Mouse (Mus musculus) layer of hippocampus, adult 18-20 months (tissue): ENCODE data around the gene Zfp931. TPM values are rescaled to one million over a fixed set of nuclear protein-coding genes. Genes with fewer than 3 reads are reported as not detected.
A peak's percentile ranks its signal among the peaks of the same experiment; 100 is the strongest.
"Not testable (repeated sequence)": the region's sequence is repeated elsewhere in the genome, so short reads cannot be mapped to it uniquely, and the experiment has no call there.

Experiments used
- DNase-seq, 2 experiments: peaks; one replicate each; pipeline ENCODE4 v3.0.0; 2022; ENCODE audit warnings: low spot score in 2 of 2
- long read RNA-seq: library from polyadenylated mRNA; stranded (forward); transcript quantifications from one replicate; pipeline ENCODE4 v2.0.0, GENCODE M21; 2021
- total RNA-seq, 2 experiments: library from RNA; stranded (reverse); gene quantifications; 2 replicates each; pipeline ENCODE4 v1.2.3; 2021

Zfp931 gene
- 10 to 100 TPM; 29.1 to 31.8 TPM for total RNA-seq
- long read RNA-seq, transcript Zfp931-201 (3 exons, 1,372 nt), result major isoform, 18 of 20 reads
- long read RNA-seq, partial matches to known transcripts, result 0 of 20 reads
- long read RNA-seq, other reads (novel, unspliced or antisense), result 1 of 20 reads

- DNase-seq, result peak in 1 of 2 experiments; percentile 49
Measured at GRCm38 (mm10) chr2:178078166-178078717, at the start of gene Zfp931. Gene Zfp931 (minus strand): TSS chr2:178078476.

GRCm38 (mm10) chr2:178126041-178126820 is 48.0 kb upstream of the Zfp931 start:
- DNase-seq, result no peak

- DNase-seq, result no peak
Measured at GRCm38 (mm10) chr2:178125427-178125826, 47.2 kb upstream of the Zfp931 start.

- DNase-seq, result no peak
Measured at GRCm38 (mm10) chr2:178123466-178123865, 45.2 kb upstream of the Zfp931 start.

- no peak for DNase-seq
Measured at GRCm38 (mm10) chr2:178121946-178122665, 43.8 kb upstream of the Zfp931 start.

GRCm38 (mm10) chr2:178121375-178121688 is 43.1 kb upstream of the Zfp931 start:
- DNase-seq, result no peak

GRCm38 (mm10) chr2:178120651-178121374 is 42.5 kb upstream of the Zfp931 start:
- DNase-seq, result no peak

GRCm38 (mm10) chr2:178120356-178120645 is 42.0 kb upstream of the Zfp931 start:
- DNase-seq, result no peak

GRCm38 (mm10) chr2:178119561-178120355 is 41.5 kb upstream of the Zfp931 start:
- DNase-seq, result no peak

- DNase-seq, result no peak
Measured at GRCm38 (mm10) chr2:178118801-178119560, 40.7 kb upstream of the Zfp931 start, which contains the start of gene Phactr3. Gene Phactr3 (plus strand): TSS chr2:178118975.

- peak in 1 of 2 experiments; percentile 66 for DNase-seq
Measured at GRCm38 (mm10) chr2:178117946-178118345, 39.7 kb upstream of the Zfp931 start.

- DNase-seq, result peak; percentile 45 to 84
Measured at GRCm38 (mm10) chr2:178101957-178102356, 23.7 kb upstream of the Zfp931 start.

- DNase-seq, result peak; percentile 45 to 80
Measured at GRCm38 (mm10) chr2:178098021-178098420, 19.7 kb upstream of the Zfp931 start.

GRCm38 (mm10) chr2:178089586-178089985 is 11.3 kb upstream of the Zfp931 start:
- DNase-seq, result no peak

GRCm38 (mm10) chr2:178058195-178058594 is 20.1 kb downstream of the Zfp931 start:
- peak in 1 of 2 experiments; percentile 65 for DNase-seq

- DNase-seq, result not testable (repeated sequence)
Measured at GRCm38 (mm10) chr2:178027601-178028000, 50.7 kb downstream of the Zfp931 start.

- not testable (repeated sequence) for DNase-seq
Measured at GRCm38 (mm10) chr2:178023861-178024260, 54.4 kb downstream of the Zfp931 start.

- peak; percentile 31 to 77 for DNase-seq
Measured at GRCm38 (mm10) chr2:178023011-178023611, 55.2 kb downstream of the Zfp931 start, which contains the start of gene Zfp971. Gene Zfp971 (plus strand): TSS chr2:178023284.

- DNase-seq, result not testable (repeated sequence)
Measured at GRCm38 (mm10) chr2:178020773-178021172, 57.5 kb downstream of the Zfp931 start.
